Mouse (Mus musculus) MN1 (cell line): ENCODE results near the gene Togaram1.

Experiments
- DNase-seq: peaks from one replicate; pipeline ENCODE4 v3.0.0-alpha.2; 2016; ENCODE audit warnings: low spot score

The Togaram1 gene

DNA sequence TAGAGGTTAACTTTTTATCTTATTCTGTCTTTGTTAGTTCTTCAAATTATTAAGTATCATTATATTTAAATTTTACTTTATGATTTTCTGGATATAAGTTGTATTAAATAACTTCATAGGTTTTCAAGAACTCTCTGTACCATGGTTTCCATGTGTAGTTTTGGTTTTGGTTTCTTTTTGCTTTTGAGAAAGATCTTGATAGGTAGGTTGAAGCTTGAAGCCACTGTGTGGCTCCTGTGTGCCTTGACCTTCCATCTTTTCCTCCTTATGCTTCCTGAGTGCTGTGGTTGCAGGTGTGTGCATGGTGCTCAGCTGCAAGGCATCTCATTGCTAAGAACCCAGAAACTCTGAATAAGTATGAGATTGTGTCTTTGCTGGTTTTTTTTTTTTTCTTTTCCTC is 83.2 kb downstream of the Togaram1 start:
- DNase-seq, result no peak

DNA sequence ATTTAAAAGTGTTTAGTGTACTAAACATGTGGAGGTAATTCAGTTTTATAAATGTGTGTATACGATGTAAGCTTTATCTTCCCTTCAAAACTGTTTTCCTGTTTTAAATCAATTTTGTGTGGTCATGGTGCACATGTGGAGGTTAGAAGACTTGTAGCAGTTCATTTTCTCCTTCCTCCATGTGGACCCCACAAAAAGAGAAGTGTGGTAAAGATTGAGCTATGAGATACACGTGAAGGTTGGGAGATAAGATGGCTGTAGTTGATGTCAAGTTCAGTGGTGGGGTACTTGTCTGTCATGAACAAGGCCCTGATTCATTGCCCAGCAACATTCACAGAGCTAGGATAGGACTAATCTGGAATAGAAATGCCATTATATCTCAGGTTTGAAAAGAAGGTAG is 92.6 kb downstream of the Togaram1 start:
- DNase-seq, result no peak

- no peak for DNase-seq
Observed at GRCm38 (mm10) chr12:65061082-65061481, 95.5 kb downstream of the Togaram1 start.

DNA sequence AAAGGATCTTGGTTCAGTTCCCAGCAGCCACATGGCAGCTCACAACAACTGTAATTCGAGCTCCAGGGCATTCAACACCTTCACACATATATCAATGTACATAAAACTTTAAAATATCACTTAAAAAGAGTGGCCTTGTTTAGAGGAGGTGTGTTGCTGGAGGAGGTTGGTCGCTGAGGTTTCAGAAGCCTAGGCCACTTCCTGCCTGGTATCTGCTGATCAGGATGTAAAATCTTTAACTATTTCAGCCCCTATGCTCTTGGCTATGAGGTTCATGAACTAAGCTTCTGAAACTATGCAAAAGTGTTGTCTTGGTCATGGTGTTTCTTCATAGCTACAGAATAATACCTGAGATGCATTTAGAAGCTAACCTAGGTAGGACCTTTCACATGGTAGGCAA is 99.6 kb downstream of the Togaram1 start:
- no peak for DNase-seq

- DNase-seq, result no peak
Observed at GRCm38 (mm10) chr12:65066234-65066633, 100.6 kb downstream of the Togaram1 start.

GRCm38 (mm10) chr12:65068409-65068808 is 102.8 kb downstream of the Togaram1 start:
- no peak for DNase-seq
